Mouse (Mus musculus): Measurements from ENCODE around the gene Fat3. TPM values are rescaled to one million over a fixed set of nuclear protein-coding genes. Genes with fewer than 3 reads are reported as not detected.

Gene Fat3
- total RNA-seq, 2 experiments from 2014 or later: 66.0 to 81.2 TPM

GRCm38 (mm10) chr9:15869456-15869855 is 631.6 kb downstream of the Fat3 start:
- intact Hi-C loops (cut with DNase I): no loop called here
- no peak for DNase-seq (ENCODE audit: low spot score in 2 of 2)

- DNase-seq (ENCODE audit: low spot score in 2 of 2): no peak
- intact Hi-C loops (cut with DNase I): no loop called here
Measured at GRCm38 (mm10) chr9:15866280-15867072, 634.6 kb downstream of the Fat3 start.

- no peak for DNase-seq (ENCODE audit: low spot score in 2 of 2)
- intact Hi-C loops (cut with DNase I): no loop called here
Measured at GRCm38 (mm10) chr9:15861402-15861801, 639.7 kb downstream of the Fat3 start.
